In the genomic region with DNA sequence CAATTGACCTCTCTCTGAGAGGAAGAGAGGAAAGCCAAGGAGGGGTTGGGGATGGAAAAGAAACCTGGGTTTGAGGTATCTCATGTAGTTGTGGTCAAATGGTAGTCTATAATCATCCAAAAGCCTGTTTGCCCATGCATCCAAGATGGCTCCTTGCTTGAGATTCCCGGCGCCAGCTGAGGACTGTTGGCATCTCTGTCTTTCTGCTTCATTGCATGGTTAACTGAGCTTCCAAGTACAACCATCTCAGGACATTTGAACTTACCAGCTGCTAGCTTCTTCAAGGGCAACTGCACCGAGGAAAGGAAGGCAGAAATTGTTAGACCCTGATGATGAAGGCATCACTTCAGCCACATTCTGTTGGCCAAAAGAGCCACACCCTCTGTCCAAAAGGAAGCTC, we compare ENCODE assay signal across 16 mouse cellular contexts. TPM values are rescaled to one million over a fixed set of nuclear protein-coding genes. Genes with fewer than 3 reads are reported as not detected.
DNase-seq lines count a peak whose midpoint lies in the region; TF ChIP-seq lines count a peak whose summit lies in the region.
"Had no signal": no experiment of that assay in that cellular context is flagged by ENCODE, and none has a peak within 500 bp of the region (broad histone marks: within the 10 kb centered on the region; RNA-seq: fewer than 3 reads in every experiment).

No protein-coding gene starts in this region.

- H3K36me3 ChIP-seq in liver, adult 2 months (ENCODE audit: control insufficient read depth, insufficient read depth, low read length), result no peaks in the 10 kb centered on the region
- H3K36me3 ChIP-seq: embryonic facial prominence, embryonic 15.5 days; heart, embryonic 15.5 days; intestine, embryonic 15.5 days had no signal

- intact Hi-C loops in heart, postnatal 36 days (cut with DNase I), result no loop called here

- H3K27me3 ChIP-seq in liver, adult 2 months (ENCODE audit: control insufficient read depth, insufficient read depth, low read length), result no peaks in the 10 kb centered on the region
- H3K27me3 ChIP-seq: embryonic facial prominence, embryonic 15.5 days; heart, embryonic 15.5 days; intestine, embryonic 15.5 days had no signal

- no peak for TF ChIP-seq POLR2A in liver, adult 2 months (IDR thresholded peaks at IDR 0.05; ENCODE audit: extremely low read depth, insufficient read depth, low read length)

- WGBS in liver, adult 2 months, result over 99% methylated on average over 3 of the region's 3 CpGs

- H3K9ac ChIP-seq in liver, adult 2 months (ENCODE audit: low read depth, low read length), result no peak overlapping the region
- H3K9ac ChIP-seq: embryonic facial prominence, embryonic 15.5 days; heart, embryonic 15.5 days; intestine, embryonic 15.5 days had no signal

- TF ChIP-seq CTCF in liver, adult 2 months (IDR thresholded peaks at IDR 0.05; ENCODE audit: low read depth, low read length), result no peak

- no peak overlapping the region for H3K4me3 ChIP-seq in liver, adult 2 months (ENCODE audit: insufficient read depth, low read depth, low read length)
- H3K4me3 ChIP-seq: embryonic facial prominence, embryonic 15.5 days; erythroblast, embryonic 14.5 days; heart, adult 2 months; heart, embryonic 15.5 days; intestine, embryonic 15.5 days had no signal

- H3K79me2 ChIP-seq in liver, adult 2 months (ENCODE audit: control insufficient read depth, insufficient read depth, low read length), result no peaks in the 10 kb centered on the region

- H3K4me1 ChIP-seq in liver, adult 2 months (ENCODE audit: control insufficient read depth, insufficient read depth, low read length), result peaks cover 28% of the 10 kb centered on the region
- H3K4me1 ChIP-seq: embryonic facial prominence, embryonic 15.5 days had no signal

- H3K27ac ChIP-seq in liver, adult 2 months (replicated peaks; ENCODE audit: insufficient read depth, low read depth, low read length), result peak overlapping the region; percentile 45; the same call in 1 of the 2 replicates
- H3K27ac ChIP-seq: embryonic facial prominence, embryonic 15.5 days; heart, adult 2 months; heart, embryonic 15.5 days; intestine, embryonic 15.5 days had no signal

- DNase-seq in cerebellum, postnatal 14 days, result peak; percentile 48 to 54
- no peak for DNase-seq in cerebellum, postnatal 4 days (ENCODE audit: low spot score in 2 of 2)
- peak; percentile 54 for DNase-seq in heart, adult 11 months
- no peak for DNase-seq in heart, postnatal 36 days
- DNase-seq in liver, adult 2 months (ENCODE audit: extremely low read depth, low read depth, low spot score), result no peak
- DNase-seq in liver, result no peak
- DNase-seq: adrenal gland, postnatal 10 days; embryo, embryonic 11 days; gastrocnemius, postnatal 10 days; heart, adult 2 months; heart, postnatal 14 days had no signal

RNA-seq across cellular contexts. Expression of gene Dact1, which starts 54.8 kb away (rescaled TPM):
- 1 to 10 TPM; 4.8 to 6.2 TPM for total RNA-seq in heart, postnatal 36 days (2021)
- 1.7 and 2.1 TPM in 2 replicates for total RNA-seq in liver, adult 2 months (2014; rRNA removed)
- 0.98 and 1.4 TPM in 2 replicates for polyA plus RNA-seq in liver, adult 2 months (2012; rRNA removed)
- total RNA-seq: MEL had no signal
- polyA plus RNA-seq: erythroblast, embryonic 14.5 days had no signal

Comparison
In these comparisons a context has a peak if more than half of its experiments do, and no peak if none do; other contexts are left out.
1. DNase-seq: peak in cerebellum, postnatal 14 days (2 of 2) and heart, adult 11 months (single experiment); none in cerebellum, postnatal 4 days (0 of 2), heart, postnatal 36 days (0 of 2), liver, adult 2 months (single experiment) and liver (single experiment).